Mouse (Mus musculus): ENCODE data around the gene Apol8.

DNA sequence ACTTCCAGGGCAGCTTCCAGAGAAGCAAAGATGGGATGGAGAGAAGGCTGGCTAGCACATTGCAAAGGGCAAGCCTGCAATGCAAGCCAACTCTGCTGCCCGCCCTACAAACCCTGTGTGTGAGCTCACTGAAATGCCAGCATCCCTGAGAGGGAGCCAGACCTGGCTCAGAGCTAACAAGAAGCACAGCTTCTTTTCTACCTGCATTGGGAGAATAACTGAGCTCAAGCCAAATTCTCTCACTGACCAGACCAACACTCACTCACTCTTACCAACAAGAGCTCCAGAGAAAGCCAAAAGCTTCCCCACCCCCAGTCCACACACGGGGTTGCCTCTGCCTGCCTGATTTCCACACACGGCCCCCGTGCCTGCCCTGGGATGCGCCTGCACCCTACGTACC, 47.7 kb upstream of the Apol8 start:
- TF ChIP-seq EP300 (IDR thresholded peaks at IDR 0.05; ENCODE audit: low read depth) (no peak), CTCF (IDR thresholded peaks at IDR 0.05; ENCODE audit: low read depth) (no peak)
